Mouse (Mus musculus) heart, postnatal 4 days (tissue): ENCODE data around the gene Pex5l. TPM values are rescaled to one million over a fixed set of nuclear protein-coding genes. Genes with fewer than 3 reads are reported as not detected.

ENCODE experiments used
- DNase-seq: peaks from one replicate; pipeline ENCODE4 v3.0.0; 2021
- total RNA-seq, 2 experiments: library from RNA; stranded (reverse); gene quantifications; 2 replicates each; pipeline ENCODE4 v1.2.3; 2021

The Pex5l gene
- total RNA-seq, 2 experiments from 2014 or later, result 0.41 TPM

- no peak for DNase-seq
Observed at GRCm38 (mm10) chr3:33063590-33063989, 79.5 kb downstream of the Pex5l start.

- DNase-seq, result no peak
Observed at GRCm38 (mm10) chr3:33061428-33061827, 81.6 kb downstream of the Pex5l start.

GRCm38 (mm10) chr3:33061016-33061415 lies 82.0 kb downstream of the Pex5l start:
- DNase-seq, result no peak

- DNase-seq, result no peak
Observed at GRCm38 (mm10) chr3:33060343-33060937, 82.6 kb downstream of the Pex5l start.

GRCm38 (mm10) chr3:33048304-33048703 lies 94.7 kb downstream of the Pex5l start:
- no peak for DNase-seq

- DNase-seq, result no peak
Observed at GRCm38 (mm10) chr3:33044799-33045106, 98.3 kb downstream of the Pex5l start.

GRCm38 (mm10) chr3:33043896-33044798 lies 98.9 kb downstream of the Pex5l start:
- peak; percentile 8 for DNase-seq

- no peak for DNase-seq
Observed at GRCm38 (mm10) chr3:33024566-33024965, 118.5 kb downstream of the Pex5l start.

GRCm38 (mm10) chr3:33003901-33004300 lies 139.1 kb downstream of the Pex5l start:
- DNase-seq, result no peak

GRCm38 (mm10) chr3:33001769-33002168 lies 141.3 kb downstream of the Pex5l start:
- DNase-seq, result no peak

- DNase-seq, result no peak
Observed at GRCm38 (mm10) chr3:33000383-33001015, 142.5 kb downstream of the Pex5l start.

GRCm38 (mm10) chr3:32991713-32992575 lies 151.1 kb downstream of the Pex5l start:
- no peak for DNase-seq

- DNase-seq, result no peak
Observed at GRCm38 (mm10) chr3:32987806-32988205, 155.2 kb downstream of the Pex5l start.

- no peak for DNase-seq
Observed at GRCm38 (mm10) chr3:32985141-32985540, 157.9 kb downstream of the Pex5l start.

GRCm38 (mm10) chr3:32979981-32980380 lies 163.1 kb downstream of the Pex5l start:
- no peak for DNase-seq

GRCm38 (mm10) chr3:32979238-32979637 lies 163.8 kb downstream of the Pex5l start:
- no peak for DNase-seq

- DNase-seq, result no peak
Observed at GRCm38 (mm10) chr3:32970257-32970656, 172.8 kb downstream of the Pex5l start.

GRCm38 (mm10) chr3:32968671-32969425 lies 174.2 kb downstream of the Pex5l start:
- DNase-seq, result no peak

- DNase-seq, result peak; percentile 31
Observed at GRCm38 (mm10) chr3:32965528-32965927, 177.5 kb downstream of the Pex5l start.

- no peak for DNase-seq
Observed at GRCm38 (mm10) chr3:32961494-32961893, 181.6 kb downstream of the Pex5l start.

GRCm38 (mm10) chr3:32951382-32951781 lies 191.7 kb downstream of the Pex5l start:
- DNase-seq, result no peak

GRCm38 (mm10) chr3:32947486-32947885 lies 195.6 kb downstream of the Pex5l start:
- no peak for DNase-seq
